Mouse (Mus musculus): ENCODE measurements around the gene Gpr37l1. TPM values are rescaled to one million over a fixed set of nuclear protein-coding genes. Genes with fewer than 3 reads are reported as not detected.

Gpr37l1 gene
- polyA plus RNA-seq, 1 experiment from 2014 or later: 0.71 TPM

DNA sequence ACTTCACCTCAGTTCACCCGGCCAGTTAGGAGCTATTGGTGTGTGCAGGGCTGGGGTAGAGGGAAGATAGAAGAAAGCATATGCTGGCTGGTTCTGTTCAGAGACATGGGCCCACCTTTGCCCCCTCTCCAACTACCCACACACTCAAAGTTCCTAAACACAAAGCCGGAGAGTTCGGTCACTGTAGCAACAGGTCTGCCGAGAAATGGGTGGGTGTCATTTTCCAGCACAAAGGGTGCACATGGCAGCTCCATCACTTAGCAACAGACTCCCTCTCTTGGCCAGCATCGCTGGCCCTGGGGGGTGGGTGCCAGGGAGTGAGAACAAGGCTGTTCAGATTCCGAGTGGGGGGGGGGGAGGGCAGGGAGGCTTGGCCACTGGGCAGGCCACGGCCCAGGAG is 8.4 kb downstream of the Gpr37l1 start:
- Histone ChIP-seq H3K4me1 (ENCODE audit: control insufficient read depth, insufficient read depth, low read length) (peaks cover 9% of the 10 kb centered on the region), H3K9me3 (ENCODE audit: control insufficient read depth, low read length) (no peaks in the 10 kb centered on the region), H3K4me3 (ENCODE audit: low read length) (no peak overlapping the region), H3K36me3 (ENCODE audit: control insufficient read depth, insufficient read depth, low read length) (peaks cover 6% of the 10 kb centered on the region), H3K9ac (ENCODE audit: low read depth, low read length) (no peak overlapping the region), H3K27me3 (replicated peaks; ENCODE audit: control insufficient read depth, insufficient read depth, low read length) (no peaks in the 10 kb centered on the region), H3K4me2 (ENCODE audit: low read depth, low read length) (no peak overlapping the region), H3K27ac (ENCODE audit: low read length) (no peak overlapping the region)
- WGBS: 58% methylated on average over 7 of the region's 7 CpGs
- no peak for ATAC-seq

GRCm38 (mm10) chr1:135158633-135159032 is 8.8 kb downstream of the Gpr37l1 start:
- 0 out of 2 replicates have a peak, but pooled peaks have one; percentile 21 for ATAC-seq
- peaks cover 6% of the 10 kb centered on the region for H3K36me3 ChIP-seq (ENCODE audit: control insufficient read depth, insufficient read depth, low read length)
- no peak overlapping the region for H3K4me3 ChIP-seq (ENCODE audit: low read length)
- WGBS: 67% methylated on average over 5 of the region's 5 CpGs
- H3K9ac ChIP-seq (ENCODE audit: low read depth, low read length): no peak overlapping the region
- H3K27me3 ChIP-seq (replicated peaks; ENCODE audit: control insufficient read depth, insufficient read depth, low read length): no peaks in the 10 kb centered on the region
- no peak overlapping the region for H3K27ac ChIP-seq (ENCODE audit: low read length)
- H3K4me1 ChIP-seq (ENCODE audit: control insufficient read depth, insufficient read depth, low read length): peaks cover 13% of the 10 kb centered on the region
- no peaks in the 10 kb centered on the region for H3K9me3 ChIP-seq (ENCODE audit: control insufficient read depth, low read length)
- no peak overlapping the region for H3K4me2 ChIP-seq (ENCODE audit: low read depth, low read length)

DNA sequence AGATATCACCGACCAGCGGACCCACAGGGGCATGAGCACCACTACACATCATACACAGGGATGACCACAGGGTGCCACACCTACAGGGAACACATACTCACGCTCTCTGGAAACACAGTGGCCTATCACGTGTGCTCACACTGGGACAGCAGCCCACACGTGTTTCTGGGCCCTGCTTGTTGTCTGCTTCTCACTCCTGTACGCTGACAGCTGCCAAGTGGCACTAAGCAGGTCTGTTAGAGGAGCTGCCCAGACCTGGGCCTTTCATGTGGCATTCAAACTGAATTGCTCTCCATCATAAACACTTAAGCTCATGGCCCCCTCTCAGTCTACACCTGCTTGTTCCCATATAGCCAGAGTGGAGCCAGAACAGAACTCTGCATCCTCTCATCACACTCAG is 11.2 kb downstream of the Gpr37l1 start:
- Histone ChIP-seq H3K9ac (ENCODE audit: low read depth, low read length) (no peak overlapping the region), H3K36me3 (ENCODE audit: control insufficient read depth, insufficient read depth, low read length) (peaks cover 10% of the 10 kb centered on the region), H3K27ac (ENCODE audit: low read length) (no peak overlapping the region), H3K4me2 (ENCODE audit: low read depth, low read length) (no peak overlapping the region), H3K4me3 (ENCODE audit: low read length) (no peak overlapping the region), H3K9me3 (ENCODE audit: control insufficient read depth, low read length) (no peaks in the 10 kb centered on the region), H3K4me1 (ENCODE audit: control insufficient read depth, insufficient read depth, low read length) (peaks cover 15% of the 10 kb centered on the region), H3K27me3 (replicated peaks; ENCODE audit: control insufficient read depth, insufficient read depth, low read length) (no peaks in the 10 kb centered on the region)
- 86% methylated on average over 6 of the region's 6 CpGs for WGBS
- ATAC-seq: no peak

GRCm38 (mm10) chr1:135154411-135154959 is 13.0 kb downstream of the Gpr37l1 start:
- Histone ChIP-seq H3K9ac (ENCODE audit: low read depth, low read length) (peak overlapping the region; percentile 45), H3K27ac (ENCODE audit: low read length) (peak overlapping the region; percentile 82), H3K4me2 (ENCODE audit: low read depth, low read length) (peak overlapping the region; percentile 40), H3K9me3 (ENCODE audit: control insufficient read depth, low read length) (no peaks in the 10 kb centered on the region), H3K36me3 (ENCODE audit: control insufficient read depth, insufficient read depth, low read length) (peaks cover 10% of the 10 kb centered on the region), H3K4me3 (ENCODE audit: low read length) (peak overlapping the region; percentile 23; the same call in 1 of the 2 replicates), H3K27me3 (replicated peaks; ENCODE audit: control insufficient read depth, insufficient read depth, low read length) (no peaks in the 10 kb centered on the region), H3K4me1 (ENCODE audit: control insufficient read depth, insufficient read depth, low read length) (peaks cover 20% of the 10 kb centered on the region)
- 2% methylated on average over 14 of the region's 14 CpGs for WGBS
- peak; percentile 76 for ATAC-seq

DNA sequence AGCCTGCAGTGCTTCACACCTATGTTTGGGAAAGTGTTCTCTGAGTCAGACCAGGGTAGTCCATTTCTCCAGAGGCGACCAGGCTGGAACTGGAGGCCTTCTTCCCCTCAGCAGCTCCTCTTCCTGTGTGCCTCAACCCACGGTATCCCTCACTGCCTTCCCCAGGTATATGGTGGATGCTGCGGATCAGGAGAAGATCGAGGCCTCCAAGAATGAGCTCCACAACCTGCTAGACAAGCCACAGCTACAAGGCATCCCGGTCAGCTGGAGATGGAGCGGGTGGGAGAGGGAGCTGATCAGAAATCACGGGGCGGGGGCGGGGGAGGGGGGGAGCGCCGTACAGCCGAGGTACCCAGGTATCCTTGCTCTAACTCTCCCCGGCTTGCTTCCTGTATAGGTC is 13.5 kb downstream of the Gpr37l1 start:
- peak overlapping the region; percentile 23; the same call in 1 of the 2 replicates for H3K4me3 ChIP-seq (ENCODE audit: low read length)
- no peak for ATAC-seq

DNA sequence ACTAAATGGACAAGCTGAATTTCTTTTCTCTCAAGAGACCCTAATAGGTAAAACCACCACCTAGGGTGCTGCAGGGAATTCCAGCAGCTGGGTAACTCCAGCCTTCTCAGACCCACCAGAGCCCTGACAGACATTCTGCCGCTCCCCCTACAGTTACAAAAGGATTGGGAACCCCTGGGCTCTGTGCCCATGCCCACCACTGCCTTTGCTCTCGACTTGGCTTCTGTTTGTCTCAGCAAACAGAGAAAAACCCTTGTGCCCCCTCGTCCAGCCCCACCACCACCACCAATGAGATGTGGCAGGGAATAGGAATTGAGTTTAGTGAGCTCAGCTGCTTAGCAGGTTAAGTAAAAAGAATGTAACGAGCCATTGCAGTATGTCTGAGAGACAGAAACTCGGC is 18.5 kb downstream of the Gpr37l1 start:
- Histone ChIP-seq H3K27ac (ENCODE audit: low read length) (peak overlapping the region; percentile 7; the same call in 1 of the 2 replicates), H3K27me3 (replicated peaks; ENCODE audit: control insufficient read depth, insufficient read depth, low read length) (peaks cover 4% of the 10 kb centered on the region; the same call in 1 of the 2 replicates), H3K36me3 (ENCODE audit: control insufficient read depth, insufficient read depth, low read length) (0 out of 2 replicates have a peak, but pooled peaks cover 4% of the 10 kb centered on the region), H3K9me3 (ENCODE audit: control insufficient read depth, low read length) (no peaks in the 10 kb centered on the region), H3K4me3 (ENCODE audit: low read length) (no peak overlapping the region), H3K9ac (ENCODE audit: low read depth, low read length) (peak overlapping the region; percentile 6; the same call in 1 of the 2 replicates), H3K4me1 (ENCODE audit: control insufficient read depth, insufficient read depth, low read length) (peaks cover 30% of the 10 kb centered on the region), H3K4me2 (ENCODE audit: low read depth, low read length) (0 out of 2 replicates have a peak overlapping the region, but pooled peaks have one; percentile 85)
- ATAC-seq: no peak
- 65% methylated on average over 5 of the region's 5 CpGs for WGBS

More for the DNA sequence above, 13.5 kb downstream of the Gpr37l1 start:
- Histone ChIP-seq H3K9me3 (ENCODE audit: control insufficient read depth, low read length) (no peaks in the 10 kb centered on the region), H3K4me2 (ENCODE audit: low read depth, low read length) (peak overlapping the region; percentile 40; the same call in 1 of the 2 replicates), H3K36me3 (ENCODE audit: control insufficient read depth, insufficient read depth, low read length) (peaks cover 10% of the 10 kb centered on the region), H3K4me1 (ENCODE audit: control insufficient read depth, insufficient read depth, low read length) (peaks cover 22% of the 10 kb centered on the region), H3K27ac (ENCODE audit: low read length) (peak overlapping the region; percentile 82), H3K9ac (ENCODE audit: low read depth, low read length) (peak overlapping the region; percentile 45), H3K27me3 (replicated peaks; ENCODE audit: control insufficient read depth, insufficient read depth, low read length) (no peaks in the 10 kb centered on the region)
- WGBS: 23% methylated on average over 13 of the region's 13 CpGs

GRCm38 (mm10) chr1:135148476-135148875 is 19.0 kb downstream of the Gpr37l1 start:
- Histone ChIP-seq H3K4me2 (ENCODE audit: low read depth, low read length) (peak overlapping the region; percentile 85), H3K27ac (ENCODE audit: low read length) (no peak overlapping the region), H3K9ac (ENCODE audit: low read depth, low read length) (peak overlapping the region; percentile 80), H3K27me3 (replicated peaks; ENCODE audit: control insufficient read depth, insufficient read depth, low read length) (peaks cover 4% of the 10 kb centered on the region; the same call in 1 of the 2 replicates), H3K36me3 (ENCODE audit: control insufficient read depth, insufficient read depth, low read length) (0 out of 2 replicates have a peak, but pooled peaks cover 4% of the 10 kb centered on the region), H3K4me3 (ENCODE audit: low read length) (peak overlapping the region; percentile 66), H3K9me3 (ENCODE audit: control insufficient read depth, low read length) (no peaks in the 10 kb centered on the region), H3K4me1 (ENCODE audit: control insufficient read depth, insufficient read depth, low read length) (peaks cover 27% of the 10 kb centered on the region)
- WGBS: 74% methylated on average over 4 of the region's 4 CpGs
- no peak for ATAC-seq

- Histone ChIP-seq H3K27me3 (replicated peaks; ENCODE audit: control insufficient read depth, insufficient read depth, low read length) (peaks cover 4% of the 10 kb centered on the region; the same call in 1 of the 2 replicates), H3K27ac (ENCODE audit: low read length) (peak overlapping the region; percentile 88; the same call in 1 of the 2 replicates), H3K4me1 (ENCODE audit: control insufficient read depth, insufficient read depth, low read length) (peaks cover 27% of the 10 kb centered on the region), H3K4me3 (ENCODE audit: low read length) (peak overlapping the region; percentile 66), H3K36me3 (ENCODE audit: control insufficient read depth, insufficient read depth, low read length) (0 out of 2 replicates have a peak, but pooled peaks cover 4% of the 10 kb centered on the region), H3K9me3 (ENCODE audit: control insufficient read depth, low read length) (no peaks in the 10 kb centered on the region), H3K9ac (ENCODE audit: low read depth, low read length) (peak overlapping the region; percentile 80), H3K4me2 (ENCODE audit: low read depth, low read length) (peak overlapping the region; percentile 85)
- WGBS: under 1% methylated on average over 7 of the region's 7 CpGs
- ATAC-seq: peak; percentile 20
These were observed 19.8 kb downstream of the Gpr37l1 start for GRCm38 (mm10) chr1:135147702-135148058.

- Histone ChIP-seq H3K27ac (ENCODE audit: low read length) (peak overlapping the region; percentile 88), H3K9me3 (ENCODE audit: control insufficient read depth, low read length) (no peaks in the 10 kb centered on the region), H3K9ac (ENCODE audit: low read depth, low read length) (peak overlapping the region; percentile 80), H3K36me3 (ENCODE audit: control insufficient read depth, insufficient read depth, low read length) (0 out of 2 replicates have a peak, but pooled peaks cover 4% of the 10 kb centered on the region), H3K4me2 (ENCODE audit: low read depth, low read length) (peak overlapping the region; percentile 85), H3K27me3 (replicated peaks; ENCODE audit: control insufficient read depth, insufficient read depth, low read length) (peaks cover 4% of the 10 kb centered on the region; the same call in 1 of the 2 replicates), H3K4me1 (ENCODE audit: control insufficient read depth, insufficient read depth, low read length) (peaks cover 27% of the 10 kb centered on the region), H3K4me3 (ENCODE audit: low read length) (peak overlapping the region; percentile 66)
- WGBS: under 1% methylated on average over 69 of the region's 69 CpGs
- peak; percentile 82 for ATAC-seq
These were observed 20.4 kb downstream of the Gpr37l1 start for GRCm38 (mm10) chr1:135146946-135147701.
